Mouse (Mus musculus) bone marrow macrophage, adult 2 months (primary cell): ENCODE results near the gene Pdia3. TPM values are rescaled to one million over a fixed set of nuclear protein-coding genes. Genes with fewer than 3 reads are reported as not detected.
"Not testable (repeated sequence)": the region's sequence is repeated elsewhere in the genome, so short reads cannot be mapped to it uniquely, and the experiment has no call there.

Experiments used
- H3K27ac ChIP-seq: 2 replicates; pipeline ENCODE4 v1.5.1; 2012; ENCODE audit warnings: low read depth, low read length; ENCODE audit not compliant: insufficient read depth
- H3K4me1 ChIP-seq: 2 replicates; pipeline ENCODE4 v1.6.1; 2012; ENCODE audit warnings: low read length; ENCODE audit not compliant: control insufficient read depth, insufficient read depth
- H3K4me3 ChIP-seq: 2 replicates; pipeline ENCODE4 v1.5.1; 2012; ENCODE audit warnings: mild to moderate bottlenecking, low read length, moderate library complexity; ENCODE audit not compliant: insufficient read depth
- CTCF ChIP-seq: IDR thresholded peaks from 2 replicates; pipeline ENCODE4 v1.5.1; 2012; ENCODE audit warnings: low read depth, mild to moderate bottlenecking, low read length, moderate library complexity
- POLR2A ChIP-seq: IDR thresholded peaks from 2 replicates; pipeline ENCODE4 v1.6.1; 2012; ENCODE audit warnings: mild to moderate bottlenecking, low read depth, low read length, borderline replicate concordance
- polyA plus RNA-seq: library from polyadenylated mRNA; stranded (reverse); fragments of >200 nt; gene quantifications from 2 replicates; pipeline ENCODE4 v1.2.4, GENCODE M21; 2012; ENCODE audit not compliant: missing spikeins, insufficient read depth, insufficient read length

Pdia3 gene
- polyA plus RNA-seq = 360 and 362 TPM in 2 replicates

DNA sequence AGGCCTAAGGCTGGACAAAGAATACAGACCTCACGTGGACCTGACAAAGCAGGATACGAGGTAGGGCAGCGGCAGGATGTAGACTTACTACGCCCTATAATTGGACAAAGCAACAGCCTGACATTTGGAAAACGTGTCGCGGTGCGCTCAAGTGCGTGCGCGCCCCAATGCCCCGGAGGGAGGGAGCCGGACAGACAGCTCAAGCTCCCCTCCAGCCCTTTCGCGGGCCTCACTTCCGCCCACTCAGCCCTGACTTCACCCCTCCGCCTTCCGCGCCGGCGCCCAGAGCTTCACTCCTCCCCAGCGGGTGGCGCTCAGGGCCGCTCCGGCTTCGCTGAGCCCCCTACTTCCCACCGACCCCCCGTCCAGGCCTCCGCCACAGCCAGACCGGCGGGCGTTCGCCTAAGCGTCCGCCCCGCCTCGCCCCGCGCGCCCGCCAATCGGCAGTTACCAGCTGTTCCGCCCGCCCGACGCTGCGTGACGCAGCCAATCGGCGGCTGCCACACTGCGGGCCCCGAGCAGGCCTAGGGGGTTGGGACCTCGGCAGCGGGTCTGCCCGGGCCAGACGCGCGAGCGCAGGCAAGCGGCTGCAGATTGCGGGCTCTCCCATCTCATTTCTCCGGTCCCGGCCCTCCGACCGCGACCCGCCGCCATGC lies at the start of gene Pdia3, which contains the start of gene Catsper2:
TSS of gene Pdia3 (plus strand) at position 389 of the 656 bp plus-strand sequence.
TSS of gene Catsper2 (minus strand) at position 406 of the 656 bp plus-strand sequence.
- H3K4me3 ChIP-seq = peak within 1 kb of the TSS; percentile 98
- TF ChIP-seq CTCF (no peak), POLR2A (0 out of 2 replicates have a peak, but pooled peaks have one; percentile 35)
- peaks cover 20% of the 10 kb centered on the region for H3K4me1 ChIP-seq
- peak within 1 kb of the TSS; percentile 89 for H3K27ac ChIP-seq

DNA sequence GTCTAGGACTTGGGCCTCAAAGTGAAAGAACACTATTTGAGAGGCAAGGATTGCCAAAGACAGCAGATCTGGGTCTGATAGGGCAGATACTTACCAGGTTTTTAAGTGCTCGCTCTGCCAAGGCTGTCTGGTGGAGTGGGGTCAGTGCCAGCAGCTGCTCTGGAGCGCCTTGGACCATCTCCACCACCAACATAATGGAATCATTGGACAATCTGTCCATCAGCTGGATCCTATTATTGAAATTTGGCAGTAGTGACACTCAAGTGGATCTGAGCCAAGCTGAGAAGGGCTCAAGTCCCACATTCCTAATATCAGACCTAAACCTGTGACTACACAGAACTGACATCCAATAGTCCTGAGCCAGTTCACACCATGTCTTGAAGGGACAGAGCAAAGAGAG lies 44.7 kb upstream of the Pdia3 start:
- no peak overlapping the region for H3K27ac ChIP-seq
- no peak overlapping the region for H3K4me3 ChIP-seq
- no peaks in the 10 kb centered on the region for H3K4me1 ChIP-seq
- TF ChIP-seq POLR2A (no peak), CTCF (no peak)

DNA sequence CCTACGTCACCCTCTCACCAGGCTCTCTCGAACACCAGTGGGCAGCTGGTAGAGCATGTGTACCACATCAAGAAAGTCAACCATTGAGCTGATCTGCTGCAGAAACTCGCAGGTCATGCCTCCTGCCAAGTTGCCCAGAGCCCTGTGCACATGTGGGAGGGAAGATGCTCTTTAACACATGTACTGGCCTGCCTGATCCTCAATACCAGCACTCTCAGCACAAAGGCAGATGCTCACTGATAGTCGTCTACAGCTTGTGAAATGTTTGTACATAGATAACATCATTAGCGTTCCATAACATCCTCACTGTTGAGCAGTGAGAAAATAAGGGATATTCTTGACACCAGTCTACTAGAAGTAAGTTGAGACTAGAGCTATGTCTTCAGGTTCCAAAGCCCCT lies 42.7 kb upstream of the Pdia3 start:
- no peak overlapping the region for H3K4me3 ChIP-seq
- TF ChIP-seq CTCF (no peak), POLR2A (no peak)
- no peak overlapping the region for H3K27ac ChIP-seq
- no peaks in the 10 kb centered on the region for H3K4me1 ChIP-seq

DNA sequence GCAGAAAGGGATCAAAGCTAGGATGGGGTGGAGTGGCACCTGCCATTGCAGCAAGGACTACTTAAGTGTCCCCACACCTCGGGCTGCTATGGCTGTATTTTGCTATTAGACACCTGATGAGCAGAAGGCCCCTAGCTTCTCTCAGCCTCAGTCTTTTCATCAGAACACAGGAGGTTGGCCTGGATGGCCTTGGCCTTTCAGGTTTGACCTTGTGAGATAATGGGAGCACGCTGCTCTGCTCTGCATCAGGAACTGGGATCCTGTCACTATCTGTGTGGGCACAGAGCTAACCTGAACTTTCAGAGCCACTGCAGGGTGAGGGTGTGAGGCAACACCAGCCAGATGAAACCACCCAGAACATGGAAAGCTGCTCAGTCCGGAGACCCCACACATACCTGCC lies 41.3 kb upstream of the Pdia3 start:
- no peak for TF ChIP-seq POLR2A
- TF ChIP-seq CTCF = no peak
- Histone ChIP-seq H3K4me1 (no peaks in the 10 kb centered on the region), H3K4me3 (no peak overlapping the region), H3K27ac (no peak overlapping the region)

DNA sequence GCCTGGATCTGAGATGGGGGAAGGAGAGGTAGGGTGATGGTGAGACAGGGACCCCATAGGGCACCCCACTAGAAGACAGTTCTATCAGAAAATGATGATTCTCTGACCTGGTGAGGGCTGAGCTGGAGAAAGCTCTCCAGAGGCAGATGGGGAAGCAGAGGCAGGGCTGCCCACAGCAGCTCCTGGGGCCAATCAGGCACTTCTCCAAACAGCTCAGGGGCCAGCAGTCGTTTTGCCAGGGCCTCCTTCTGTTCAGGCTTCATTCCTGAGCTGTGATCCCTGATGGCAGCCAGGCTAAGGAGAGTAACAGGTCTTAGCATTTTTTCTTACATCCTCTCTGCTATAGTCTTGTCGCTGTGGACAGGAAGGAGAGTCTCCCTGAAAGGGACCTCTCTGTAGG lies 38.8 kb upstream of the Pdia3 start:
- no peaks in the 10 kb centered on the region for H3K4me1 ChIP-seq
- no peak overlapping the region for H3K4me3 ChIP-seq
- H3K27ac ChIP-seq = no peak overlapping the region
- TF ChIP-seq POLR2A (no peak), CTCF (no peak)

DNA sequence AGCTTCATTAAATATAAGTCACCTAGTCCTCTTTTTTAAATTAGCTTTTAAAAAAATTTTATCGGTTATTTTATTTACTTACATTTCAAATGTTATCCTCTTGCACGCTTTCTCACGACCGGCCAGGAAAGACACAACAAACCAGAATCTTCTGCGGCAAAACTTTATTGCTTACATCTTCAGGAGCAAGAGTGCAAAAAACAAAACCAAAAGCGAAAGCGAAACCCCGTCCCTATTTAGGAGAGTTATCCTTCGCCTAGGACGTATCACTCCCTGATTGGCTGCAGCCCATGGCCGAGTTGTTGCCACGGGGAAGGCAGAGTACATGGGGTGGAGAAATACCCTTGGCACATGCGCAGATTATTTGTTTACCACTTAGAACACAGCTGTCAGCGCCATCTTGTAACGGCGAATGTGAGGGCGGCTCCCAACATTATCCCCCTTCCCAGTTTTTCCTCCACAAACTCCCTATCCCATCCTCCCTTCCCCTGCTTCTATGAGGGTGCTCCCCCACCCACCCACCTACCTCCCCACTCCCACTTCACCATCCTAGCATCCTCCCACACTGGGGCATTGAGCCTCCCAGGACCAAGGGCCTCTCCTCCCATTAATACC lies 26.5 kb upstream of the Pdia3 start, which contains the start of gene Strc:
TSS of gene Strc (minus strand) at position 208 of the 615 bp plus-strand sequence.
- H3K4me3 ChIP-seq, H3K4me1 ChIP-seq, H3K27ac ChIP-seq: not testable (repeated sequence)

DNA sequence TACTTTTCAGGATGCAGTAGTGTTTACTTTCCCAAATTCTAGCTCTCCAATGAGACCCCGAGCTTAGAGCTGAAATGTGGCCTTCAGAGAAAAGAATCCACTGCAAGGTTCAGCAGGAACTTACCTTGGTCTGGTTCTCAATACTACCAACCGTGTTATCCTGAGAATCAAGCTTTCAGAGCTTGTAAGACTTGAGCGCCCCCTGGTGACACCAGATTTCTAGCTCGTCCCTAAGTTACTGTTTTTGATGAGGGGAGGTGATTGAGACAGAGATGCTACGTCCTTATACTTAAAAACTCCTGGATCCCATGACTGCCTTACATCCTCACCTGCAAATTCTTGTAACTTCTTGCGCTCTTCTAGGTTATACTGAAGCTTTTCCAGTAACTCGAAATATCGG lies 17.0 kb upstream of the Pdia3 start:
- Histone ChIP-seq H3K4me3 (no peak overlapping the region), H3K27ac (no peak overlapping the region), H3K4me1 (no peaks in the 10 kb centered on the region)
- no peak for TF ChIP-seq POLR2A
- no peak for TF ChIP-seq CTCF

DNA sequence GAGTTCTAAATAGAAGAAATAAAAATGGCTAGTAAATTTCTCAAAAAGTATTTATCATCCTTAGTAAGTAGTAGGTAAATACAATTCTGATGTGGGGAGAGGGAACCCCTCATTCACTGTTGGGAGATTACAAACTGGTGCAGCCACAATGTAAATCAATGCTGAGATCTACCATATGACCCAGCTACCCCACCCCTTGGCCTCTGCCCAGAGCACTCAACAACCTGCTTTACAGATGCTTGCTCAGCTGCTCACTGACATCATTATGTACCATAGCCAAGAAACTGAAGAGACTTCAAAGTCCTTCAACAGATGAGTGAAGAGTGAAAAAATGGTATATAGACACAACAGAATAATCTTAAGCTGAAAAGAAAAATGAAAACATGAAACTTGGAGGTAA lies 10.3 kb upstream of the Pdia3 start:
- Histone ChIP-seq H3K27ac (no peak overlapping the region), H3K4me3 (no peak overlapping the region), H3K4me1 (no peaks in the 10 kb centered on the region)
- TF ChIP-seq POLR2A = no peak
- TF ChIP-seq CTCF = no peak

DNA sequence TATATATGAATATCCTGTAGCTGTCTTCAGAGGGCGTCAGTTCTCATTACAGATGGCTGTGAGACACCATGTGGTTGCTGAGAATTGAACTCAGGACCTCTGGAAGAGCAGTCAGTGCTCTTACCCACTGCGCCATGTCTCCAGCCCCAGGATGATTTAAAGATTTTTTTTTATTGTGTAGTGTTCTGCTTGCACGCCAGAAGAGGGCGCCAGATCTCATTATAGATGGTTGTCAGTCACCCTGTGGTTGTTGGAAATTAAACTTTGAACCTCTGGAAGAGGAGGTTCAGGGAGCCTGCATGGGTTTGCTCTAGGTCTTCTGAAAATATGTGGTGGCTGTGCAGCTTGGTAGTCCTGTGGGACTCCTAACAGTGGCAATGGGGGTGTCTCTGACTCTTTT lies 5.4 kb upstream of the Pdia3 start:
- H3K27ac ChIP-seq = no peak overlapping the region
- no peak overlapping the region for H3K4me3 ChIP-seq
- peaks cover 6% of the 10 kb centered on the region for H3K4me1 ChIP-seq
- peak; percentile 36; the same call in 1 of the 2 replicates for TF ChIP-seq CTCF
- no peak for TF ChIP-seq POLR2A

DNA sequence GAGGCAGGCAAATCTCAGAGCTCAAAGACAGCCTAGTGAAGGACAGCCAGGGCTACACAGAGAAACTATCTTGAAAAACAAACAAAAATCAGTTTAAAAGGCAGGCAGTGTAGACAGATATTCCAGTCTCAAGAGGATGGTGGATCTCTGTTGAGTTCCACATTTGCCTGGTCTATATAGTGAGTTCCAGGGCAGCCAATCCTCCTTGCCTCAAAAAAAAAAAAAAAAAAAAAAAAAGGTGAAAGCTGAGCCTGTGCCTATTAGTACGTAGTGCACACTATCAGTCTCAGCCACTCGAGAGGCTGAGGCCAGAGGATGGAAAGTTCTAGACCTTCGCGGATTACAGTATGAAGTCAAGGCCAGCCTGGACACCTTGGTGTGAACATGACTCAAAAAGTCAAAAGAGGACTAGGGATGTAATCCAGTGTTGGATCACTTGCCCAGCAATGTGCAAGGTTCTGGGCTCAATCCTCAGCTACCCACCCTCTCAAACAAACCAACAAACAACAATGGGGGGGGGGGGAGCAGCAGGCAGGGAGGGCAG lies 660 bp upstream of the Pdia3 start:
- Histone ChIP-seq H3K4me3 (peak overlapping the region; percentile 87), H3K4me1 (peaks cover 17% of the 10 kb centered on the region), H3K27ac (peak overlapping the region; percentile 87)
- TF ChIP-seq CTCF (no peak), POLR2A (no peak)
